Mouse (Mus musculus): ENCODE data around the gene Asic3.

DNA sequence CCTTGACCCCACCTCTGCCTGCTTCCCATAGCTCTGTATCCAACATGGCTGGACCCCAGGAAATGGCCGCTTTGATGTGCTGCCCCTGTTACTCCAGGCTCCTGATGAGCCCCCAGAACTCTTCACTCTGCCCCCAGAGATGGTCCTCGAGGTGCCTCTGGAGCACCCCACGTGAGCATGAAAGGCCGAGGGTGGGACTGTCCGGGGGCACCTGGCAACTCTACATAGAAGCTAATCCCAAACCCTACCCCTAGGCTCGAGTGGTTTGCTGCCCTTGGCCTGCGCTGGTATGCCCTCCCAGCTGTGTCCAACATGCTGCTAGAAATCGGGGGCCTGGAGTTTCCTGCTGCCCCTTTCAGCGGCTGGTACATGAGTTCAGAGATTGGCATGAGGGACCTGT, 43.4 kb upstream of the Asic3 start:
- TF ChIP-seq EP300 (IDR thresholded peaks at IDR 0.05; ENCODE audit: low read length) = no peak
- no peak for TF ChIP-seq POLR2A (IDR thresholded peaks at IDR 0.05; ENCODE audit: low read depth, low read length)
- TF ChIP-seq CTCF (conservative IDR thresholded peaks at IDR 0.05 in 1 of 2, IDR thresholded peaks at IDR 0.05 in 1 of 2; ENCODE audit: low read depth in 2 of 2, low read length in 2 of 2) = no peak
- no peak for TF ChIP-seq RAD21 (IDR thresholded peaks at IDR 0.05; ENCODE audit: low read depth, low read length)
- no peak for TF ChIP-seq JUN (IDR thresholded peaks at IDR 0.05; ENCODE audit: insufficient read depth, low read depth, low read length)

Measured in CH12.LX (cell line).